Mouse (Mus musculus) heart, adult 18-20 months (tissue): ENCODE measurements around the gene Parp11. TPM values are rescaled to one million over a fixed set of nuclear protein-coding genes. Genes with fewer than 3 reads are reported as not detected.

Experiments used
- DNase-seq, 2 experiments: peaks; one replicate each; pipeline ENCODE4 v3.0.0; 2021 to 2022; ENCODE audit warnings: mixed read lengths in 1 of 2
- total RNA-seq, 2 experiments: library from RNA; stranded (reverse); gene quantifications; 2 replicates each; pipeline ENCODE4 v1.2.3; 2021

Parp11 gene
- total RNA-seq, 2 experiments from 2014 or later, result 8.7 to 9.7 TPM

GRCm38 (mm10) chr6:127448869-127449268, 2.2 kb downstream of the Parp11 start:
- no peak for DNase-seq

GRCm38 (mm10) chr6:127449531-127450422, 3.1 kb downstream of the Parp11 start:
- no peak for DNase-seq

- DNase-seq, result peak; percentile 95 to 97
These were observed 7.0 kb downstream of the Parp11 start for GRCm38 (mm10) chr6:127453407-127454343.

- DNase-seq, result no peak
These were observed 7.7 kb downstream of the Parp11 start for GRCm38 (mm10) chr6:127454344-127454707.

GRCm38 (mm10) chr6:127454809-127455208, 8.2 kb downstream of the Parp11 start:
- DNase-seq, result no peak

GRCm38 (mm10) chr6:127455440-127455839, 8.8 kb downstream of the Parp11 start:
- no peak for DNase-seq

GRCm38 (mm10) chr6:127456769-127457168, 10.1 kb downstream of the Parp11 start:
- DNase-seq, result no peak

GRCm38 (mm10) chr6:127459776-127460175, 13.1 kb downstream of the Parp11 start:
- no peak for DNase-seq

- no peak for DNase-seq
These were observed 14.9 kb downstream of the Parp11 start for GRCm38 (mm10) chr6:127461491-127461890.

- no peak for DNase-seq
These were observed 15.6 kb downstream of the Parp11 start for GRCm38 (mm10) chr6:127462251-127462650.

- no peak for DNase-seq
These were observed 16.8 kb downstream of the Parp11 start for GRCm38 (mm10) chr6:127463273-127464001.

GRCm38 (mm10) chr6:127464523-127464922, 17.9 kb downstream of the Parp11 start:
- DNase-seq, result no peak

GRCm38 (mm10) chr6:127466749-127467310, 20.2 kb downstream of the Parp11 start:
- no peak for DNase-seq

GRCm38 (mm10) chr6:127472078-127472477, 25.4 kb downstream of the Parp11 start:
- peak in 1 of 2 experiments; percentile 50 for DNase-seq

- DNase-seq, result no peak
These were observed 27.3 kb downstream of the Parp11 start for GRCm38 (mm10) chr6:127473961-127474360.

GRCm38 (mm10) chr6:127475231-127475630, 28.6 kb downstream of the Parp11 start:
- DNase-seq, result no peak

GRCm38 (mm10) chr6:127491046-127491445, 44.4 kb downstream of the Parp11 start:
- DNase-seq, result no peak

GRCm38 (mm10) chr6:127492561-127492960, 45.9 kb downstream of the Parp11 start:
- no peak for DNase-seq

- DNase-seq, result no peak
These were observed 47.1 kb downstream of the Parp11 start for GRCm38 (mm10) chr6:127493750-127494149.

- DNase-seq, result no peak
These were observed 47.7 kb downstream of the Parp11 start for GRCm38 (mm10) chr6:127494357-127494756.

GRCm38 (mm10) chr6:127495251-127495650, 48.6 kb downstream of the Parp11 start:
- DNase-seq, result no peak

GRCm38 (mm10) chr6:127495876-127496275, 49.2 kb downstream of the Parp11 start:
- DNase-seq, result no peak
